Mouse (Mus musculus): ENCODE data around the gene Gabrr2.

DNA sequence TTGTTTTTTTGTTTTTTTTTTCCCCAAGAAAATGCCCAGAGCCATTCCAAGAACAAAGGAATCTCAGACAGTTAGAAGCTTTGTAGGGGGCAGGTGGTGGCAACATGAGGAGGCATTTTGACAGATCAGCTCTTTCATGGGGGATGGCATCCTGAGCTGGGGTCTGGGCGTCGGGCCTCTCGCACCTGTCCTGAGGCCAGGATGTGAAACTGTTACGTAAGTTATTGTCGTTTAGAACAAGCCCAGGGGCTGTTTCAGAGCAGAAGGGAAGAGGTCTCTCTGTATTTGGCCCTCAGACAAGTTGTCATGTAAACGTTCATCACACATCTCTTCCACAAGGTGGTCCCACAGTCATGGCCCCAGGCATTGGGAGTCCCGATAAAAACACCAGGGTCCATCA lies 48.0 kb downstream of the Gabrr2 start:
- TF ChIP-seq CTCF (IDR thresholded peaks at IDR 0.05; ENCODE audit: low read depth) (no peak), EP300 (optimal IDR thresholded peaks at IDR 0.05) (no peak)
